Mouse (Mus musculus) megakaryocyte, adult 5-6 weeks (primary cell): ENCODE results near the gene Ccng1. TPM values are rescaled to one million over a fixed set of nuclear protein-coding genes. Genes with fewer than 3 reads are reported as not detected.
A peak's percentile ranks its signal among the peaks of the same experiment; 100 is the strongest.

ENCODE experiments used
- ATAC-seq: 2 replicates; pipeline ENCODE4 v1.8.0; 2016; ENCODE audit warnings: mild to moderate bottlenecking, inconsistent platforms; ENCODE audit not compliant: poor library complexity, severe bottlenecking
- total RNA-seq, 2 experiments: library from RNA; stranded (forward) in 1 of 2; stranded (reverse) in 1 of 2; fragments of 153-499, 151-499 nt in 1 of 2; fragments of 221-1000, 200-1000 nt in 1 of 2; gene quantifications; 2 replicates each; pipeline versions ENCODE4 v1.2.3 to v1.2.4; 2015 to 2017

Ccng1 gene
- total RNA-seq, 2 experiments from 2014 or later = 72.5 to 86.5 TPM

- no peak; the same call in 1 of the 2 replicates for ATAC-seq
These were observed 22.1 kb downstream of the Ccng1 start for GRCm38 (mm10) chr11:40732997-40733338.

- ATAC-seq = peak; percentile 38
These were observed 36.8 kb downstream of the Ccng1 start for GRCm38 (mm10) chr11:40718324-40718723.

DNA sequence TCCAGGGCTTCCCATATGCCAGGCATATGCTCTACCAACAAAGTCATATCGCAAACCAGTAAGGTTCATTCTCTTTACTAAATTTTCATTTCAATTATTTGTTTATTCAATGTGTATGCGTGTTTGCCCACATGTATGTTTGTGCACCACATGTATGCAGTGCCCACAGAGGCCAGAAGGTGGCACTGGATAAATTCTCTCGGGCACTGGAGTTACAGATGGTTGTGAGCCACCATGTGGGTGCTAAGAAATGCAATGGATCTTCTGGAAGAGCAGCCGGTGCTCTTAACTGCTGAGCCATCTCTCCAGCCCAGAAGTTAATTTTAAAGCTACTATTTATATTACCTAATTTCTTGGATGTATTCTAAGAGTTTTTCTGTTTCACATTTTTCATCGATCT is 39.6 kb downstream of the Ccng1 start:
- ATAC-seq = no peak

DNA sequence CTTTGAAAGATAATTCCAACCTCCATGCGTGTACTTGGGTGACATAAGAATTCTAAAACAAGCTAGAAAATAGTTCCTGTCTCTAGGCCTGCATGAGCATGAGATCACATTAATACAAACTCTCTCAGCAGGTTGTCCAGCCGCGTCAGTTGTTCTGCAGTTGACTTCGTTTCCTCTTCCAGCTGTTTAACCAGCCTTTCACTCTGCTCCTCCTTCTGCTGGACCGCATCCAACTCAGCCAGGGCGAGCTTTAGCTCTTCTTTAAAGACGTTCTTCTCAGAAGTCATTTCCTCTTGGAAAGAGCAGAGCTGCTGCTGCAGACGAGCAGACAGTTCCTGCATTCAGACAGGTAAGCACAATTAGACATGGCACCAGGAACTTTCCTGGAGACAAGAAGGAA is 41.3 kb downstream of the Ccng1 start:
- no peak for ATAC-seq

GRCm38 (mm10) chr11:40709899-40710298 is 45.2 kb downstream of the Ccng1 start:
- peak; percentile 95 for ATAC-seq

Other genes with a start within 250 kb of the Ccng1 start
- 71.1 and 73.9 TPM in 2 replicates for gene Mat2b, start 60.1 kb downstream of the Ccng1 start, total RNA-seq (2015)
- 68.5 and 81.1 TPM in 2 replicates for gene Mat2b, start 60.1 kb downstream of the Ccng1 start, total RNA-seq (2017)
- 69.9 and 71.2 TPM in 2 replicates for gene Hmmr, start 21.9 kb downstream of the Ccng1 start, total RNA-seq (2015)
- 78.5 and 84.0 TPM in 2 replicates for gene Hmmr, start 21.9 kb downstream of the Ccng1 start, total RNA-seq (2017)
- 31.9 and 44.9 TPM in 2 replicates for gene Nudcd2, start 21.6 kb downstream of the Ccng1 start, total RNA-seq (2015)
- gene Nudcd2, start 21.6 kb downstream of the Ccng1 start, total RNA-seq (2017) = 62.8 and 63.0 TPM in 2 replicates